Mouse (Mus musculus) ovary, postnatal 14 days (tissue): ENCODE results near the gene Ddah1.

Experiments
- DNase-seq: peaks from one replicate; pipeline ENCODE4 v3.0.0; 2022; ENCODE audit warnings: low spot score

Ddah1 gene

DNA sequence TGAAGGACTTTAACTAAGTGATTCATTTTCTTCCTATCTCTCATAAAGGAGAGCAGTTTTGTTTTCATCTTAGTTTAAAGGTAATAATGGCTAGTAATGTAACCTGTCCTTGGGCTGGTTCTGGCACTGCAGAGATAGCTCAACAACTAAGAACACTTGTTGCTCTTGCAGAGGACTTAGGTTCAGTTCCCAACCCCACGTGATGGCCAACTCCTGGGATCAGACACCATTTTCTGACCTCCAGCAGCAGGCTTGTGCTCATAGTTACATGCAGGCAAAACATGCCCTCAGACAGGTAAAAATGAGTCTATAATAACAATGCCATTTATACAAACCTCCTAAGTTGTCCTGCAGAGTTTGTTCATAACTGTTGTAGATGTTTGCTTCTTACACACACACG lies 5.9 kb downstream of the Ddah1 start:
- DNase-seq: no peak

DNA sequence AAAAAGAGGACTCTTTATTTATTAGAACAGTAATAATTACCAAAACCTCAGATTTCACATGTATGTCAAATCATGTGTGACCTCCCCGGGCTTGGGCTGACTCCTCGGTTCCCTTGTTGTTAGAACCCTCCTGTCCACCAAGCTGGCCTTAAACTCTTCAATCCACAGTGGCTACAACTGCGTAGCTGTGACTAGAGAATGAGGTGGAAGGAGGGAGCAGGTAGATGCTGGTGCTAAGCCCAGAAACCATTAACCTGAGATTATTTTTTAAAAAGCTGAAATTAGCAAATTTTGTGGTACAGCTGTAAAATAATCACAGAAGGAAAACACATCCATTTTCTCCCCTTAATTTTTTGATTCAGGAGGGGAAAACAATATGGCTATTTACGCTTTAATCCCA lies 10.0 kb downstream of the Ddah1 start:
- DNase-seq: no peak

DNA sequence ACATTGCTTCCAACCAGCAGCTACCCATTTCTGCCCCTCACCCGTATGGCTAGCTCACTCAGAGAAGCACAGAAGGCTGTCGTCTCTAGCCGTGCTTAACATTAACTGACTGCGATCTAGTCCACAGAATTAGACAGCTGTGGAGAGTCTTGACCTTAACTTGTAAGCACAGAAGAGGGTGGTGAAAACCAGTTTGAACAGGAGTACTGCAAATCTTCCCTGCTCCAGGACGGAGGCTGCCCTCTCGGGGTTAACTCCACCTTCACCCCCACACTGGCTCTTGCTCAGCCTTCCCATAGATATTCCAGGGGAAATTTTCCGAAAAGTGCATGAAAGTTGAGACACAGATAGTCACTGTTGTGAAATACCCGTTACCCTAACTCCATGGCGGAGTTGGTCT lies 14.9 kb downstream of the Ddah1 start:
- DNase-seq: no peak

DNA sequence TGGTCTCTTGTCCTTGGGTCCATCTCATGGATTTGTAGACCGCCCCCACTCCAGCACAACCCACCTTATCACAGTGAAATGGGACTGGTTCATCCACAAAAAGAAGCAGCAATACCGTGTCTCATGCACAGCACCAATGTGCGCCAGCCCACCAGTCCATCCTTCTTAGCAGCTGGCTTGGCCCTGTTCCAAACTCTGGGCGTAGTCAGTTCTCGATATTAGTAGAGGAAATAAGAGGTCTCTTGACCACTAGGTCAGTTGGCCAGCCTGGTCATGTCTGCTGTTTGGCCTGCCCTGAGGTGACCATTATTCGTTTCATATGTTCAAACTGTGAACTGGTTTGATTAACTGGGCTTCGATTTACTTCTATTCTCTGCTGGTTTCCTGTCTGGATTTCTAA lies 15.9 kb downstream of the Ddah1 start:
- no peak for DNase-seq

DNA sequence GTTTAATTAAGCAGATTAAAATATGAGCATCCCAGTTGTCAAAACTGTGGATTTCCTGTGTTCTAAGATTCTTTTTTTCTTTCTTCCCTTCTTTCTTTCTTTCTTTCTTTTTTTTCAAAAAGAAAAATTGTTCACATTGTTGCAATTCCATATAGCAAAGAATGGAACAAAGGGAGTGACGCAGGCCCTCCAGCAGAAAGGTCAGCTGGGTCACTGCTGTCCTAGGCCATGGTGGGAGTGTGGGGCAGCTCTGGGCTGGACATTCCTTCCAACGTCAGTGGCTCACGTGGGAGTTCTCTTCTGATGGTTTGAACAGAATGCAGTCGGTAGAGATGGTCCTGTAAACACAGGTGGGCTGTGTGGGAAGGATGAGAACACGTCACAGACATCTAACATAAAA lies 16.8 kb downstream of the Ddah1 start:
- DNase-seq: no peak

DNA sequence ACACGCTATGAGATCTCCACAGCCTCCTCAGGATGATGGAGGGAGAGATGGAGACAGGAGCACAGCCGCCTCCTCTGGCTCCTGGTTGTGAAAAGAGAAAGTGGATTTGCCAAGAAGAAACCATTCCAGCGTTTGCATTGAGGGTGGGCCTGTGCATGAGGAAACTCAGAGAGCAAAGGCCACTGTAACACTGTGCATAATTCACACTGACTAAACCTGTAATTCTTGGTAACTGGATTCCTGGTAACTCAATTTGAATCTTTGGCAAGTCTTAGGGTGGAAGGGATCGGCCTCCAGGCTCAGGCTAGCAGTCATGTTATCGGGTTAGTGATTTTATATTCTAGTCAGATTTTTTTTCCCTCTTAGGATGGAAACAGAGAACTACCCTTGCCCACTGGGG lies 17.4 kb downstream of the Ddah1 start:
- no peak for DNase-seq

DNA sequence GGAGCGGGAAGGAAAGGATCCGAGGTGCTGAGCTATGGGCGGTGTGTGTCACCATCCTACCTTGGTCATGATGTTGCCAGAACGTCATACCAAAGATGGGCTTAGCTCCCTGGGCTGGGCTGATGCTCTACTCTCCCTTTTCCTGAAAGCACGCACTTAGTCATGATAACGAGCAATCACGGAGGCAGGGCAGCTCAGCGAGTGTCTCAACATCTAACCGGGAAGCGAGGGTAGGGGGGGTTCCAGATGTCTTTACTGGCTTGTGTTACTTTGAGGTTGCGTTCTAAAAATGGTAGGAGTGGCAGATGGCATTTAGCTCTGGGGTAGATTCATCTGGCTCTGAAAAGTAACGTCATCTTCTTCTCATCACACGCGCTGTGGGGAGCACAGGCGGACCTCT lies 18.5 kb downstream of the Ddah1 start:
- DNase-seq: no peak

DNA sequence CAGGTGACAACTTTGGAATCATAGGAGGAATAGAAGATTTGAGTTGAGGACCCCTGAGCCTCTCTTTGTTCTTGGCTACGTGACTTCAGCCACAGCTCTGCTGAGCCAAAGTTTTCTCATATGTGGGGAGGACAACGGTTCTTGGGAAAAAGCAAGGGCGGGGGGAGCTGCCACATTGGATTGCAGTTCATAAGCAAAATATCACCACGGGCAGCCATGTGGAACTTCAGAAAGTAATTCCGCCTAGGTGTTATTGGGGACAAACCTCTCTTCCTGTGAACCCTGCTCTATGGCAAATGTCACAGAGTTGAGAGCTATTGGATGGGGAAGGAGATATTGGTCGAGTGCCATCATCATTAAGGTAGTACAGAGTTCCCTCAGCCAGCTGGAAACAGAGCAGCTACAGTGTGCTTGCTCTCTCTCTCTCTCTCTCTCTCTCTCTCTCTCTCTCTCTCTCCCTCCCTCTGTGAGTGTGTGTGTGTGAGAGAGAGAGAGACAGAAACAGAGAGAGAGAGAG lies 20.0 kb downstream of the Ddah1 start:
- DNase-seq: no peak

DNA sequence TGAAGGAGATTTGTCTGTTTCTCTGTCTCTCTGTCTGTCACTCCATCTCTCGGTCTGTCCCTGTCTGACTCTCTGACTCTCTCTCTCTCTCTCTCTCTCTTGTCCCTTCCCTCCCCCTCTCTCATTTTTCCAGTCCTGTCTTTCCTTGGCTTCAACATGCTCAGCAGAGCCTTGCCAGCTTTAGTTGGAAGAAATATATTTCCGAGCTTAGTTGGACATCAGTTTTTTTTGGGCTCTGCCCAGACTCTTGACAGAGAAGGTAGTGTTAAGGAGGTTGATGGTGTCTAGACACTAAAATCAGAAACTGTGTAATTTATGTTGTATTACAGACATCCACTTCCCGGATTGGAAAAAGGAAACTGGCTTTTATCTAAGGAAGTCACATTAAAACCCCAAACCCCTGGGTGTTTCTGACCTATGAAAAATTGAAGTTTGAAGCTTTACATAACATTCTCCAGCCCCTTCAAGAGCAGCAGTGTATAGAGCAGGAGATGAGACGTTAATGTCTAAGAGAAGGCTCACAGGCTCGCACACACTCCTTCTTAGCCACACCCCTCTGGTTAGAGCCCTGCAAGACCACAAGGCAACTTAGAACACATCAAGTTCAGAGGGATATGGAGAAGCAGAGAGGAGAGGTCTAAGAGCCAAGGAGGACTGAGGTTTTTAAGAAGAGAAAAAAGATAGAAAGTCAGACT lies 21.0 kb downstream of the Ddah1 start:
- no peak for DNase-seq

DNA sequence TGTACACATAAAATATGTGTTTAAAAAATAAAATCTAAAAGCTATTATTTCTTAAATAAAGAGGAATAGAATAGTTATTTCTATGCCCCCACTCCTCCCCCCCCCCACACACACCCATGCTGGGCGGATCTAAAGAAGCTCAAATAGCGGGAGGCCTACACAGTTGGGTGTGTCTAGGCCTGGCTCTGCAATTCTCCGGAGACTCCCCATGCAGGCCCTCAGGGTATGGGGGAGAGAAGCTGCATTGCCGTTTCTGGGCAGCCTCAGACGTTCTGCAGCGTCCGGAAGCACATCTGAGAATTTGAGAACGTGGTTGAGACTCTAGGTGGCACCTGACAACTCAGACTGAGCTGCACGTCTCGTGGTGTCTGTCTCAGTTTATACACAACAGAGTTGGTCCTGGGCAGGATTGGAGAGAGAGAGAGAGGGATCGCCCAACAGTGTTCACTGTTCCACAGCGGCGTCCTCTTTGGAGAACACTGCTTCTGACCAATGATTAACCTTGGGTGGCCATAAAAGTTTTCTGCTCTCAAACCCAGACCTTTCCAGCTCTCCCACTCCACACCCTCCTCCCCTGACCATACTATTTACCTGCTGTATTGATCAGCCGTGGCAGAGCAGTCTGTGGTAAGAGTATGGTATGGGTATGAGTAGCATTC lies 22.4 kb downstream of the Ddah1 start:
- no peak for DNase-seq

DNA sequence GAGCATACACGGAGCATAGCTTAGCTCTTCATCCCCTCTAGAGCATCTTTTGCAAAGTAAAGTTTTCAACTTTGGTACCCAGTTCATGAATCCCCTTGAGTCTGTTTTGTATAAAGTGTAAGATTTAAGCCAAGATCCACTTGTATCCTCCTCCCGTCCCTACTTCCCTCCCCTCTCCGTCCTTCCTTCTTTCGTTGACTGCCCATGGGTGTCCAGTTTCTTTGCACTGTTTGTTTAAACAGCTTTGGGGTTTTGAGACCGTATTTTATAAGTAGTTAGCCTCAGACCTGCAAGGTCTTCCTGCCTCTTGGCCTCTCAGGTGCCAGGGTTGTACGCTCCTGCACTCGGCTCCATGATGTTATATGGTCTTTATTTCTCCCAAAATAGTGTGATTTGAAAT lies 26.8 kb downstream of the Ddah1 start:
- no peak for DNase-seq

DNA sequence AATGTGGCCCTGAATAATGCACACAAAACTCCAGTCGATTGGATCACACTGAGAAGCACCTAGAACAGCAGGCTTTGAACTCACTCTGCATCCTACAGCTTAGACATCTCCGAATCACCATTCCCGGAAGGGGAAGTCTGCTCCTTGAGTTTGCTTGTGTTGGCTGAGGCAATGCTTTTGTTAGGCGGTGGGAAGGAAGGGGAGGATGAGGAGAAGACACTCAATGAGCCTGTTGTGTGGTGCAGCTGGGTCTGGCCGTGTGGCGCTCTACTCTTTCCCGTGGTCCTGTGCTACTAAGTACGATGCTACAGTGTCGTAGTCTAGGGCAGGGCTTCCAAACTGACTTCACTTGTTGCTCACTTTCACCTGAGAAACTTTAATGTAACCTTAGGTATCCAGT lies 28.8 kb downstream of the Ddah1 start:
- no peak for DNase-seq

DNA sequence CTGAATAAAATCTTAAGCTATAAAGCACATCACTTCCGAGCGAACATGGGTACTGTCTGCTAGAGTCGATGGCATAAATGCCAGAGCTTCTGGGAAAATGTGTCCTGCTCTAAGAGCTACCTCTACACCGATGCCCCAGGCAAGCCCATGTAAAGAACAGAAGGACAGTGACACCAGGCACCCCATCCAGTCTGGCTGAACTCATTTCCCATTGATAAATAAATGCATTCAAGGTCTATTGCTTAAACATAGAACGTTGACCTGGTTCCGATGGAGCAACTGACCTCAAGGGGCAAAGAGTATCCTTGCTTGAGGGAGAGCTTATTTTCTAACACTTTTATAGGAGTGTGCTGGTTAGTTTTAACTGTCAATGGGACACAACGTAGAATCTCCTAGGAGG lies 30.6 kb downstream of the Ddah1 start:
- DNase-seq: no peak

DNA sequence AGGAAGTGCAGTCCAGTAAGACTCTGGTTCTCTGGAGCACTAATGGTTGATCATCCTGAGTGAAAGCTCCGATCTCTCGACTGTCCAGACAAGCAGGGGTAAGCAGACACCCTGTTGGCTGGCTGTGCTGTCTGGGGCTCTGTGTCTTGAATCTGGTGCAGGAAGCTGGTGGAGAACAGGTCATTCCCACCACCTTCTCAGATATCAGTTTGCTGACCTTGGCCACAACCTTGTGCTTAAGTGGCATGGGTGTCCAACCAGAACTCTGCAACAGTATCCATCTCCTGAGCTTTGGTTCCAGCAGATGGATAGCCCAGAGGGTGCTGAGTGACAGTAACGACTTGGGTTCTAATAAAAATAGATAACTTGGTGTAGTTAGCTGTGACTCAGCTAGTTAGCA lies 31.8 kb downstream of the Ddah1 start:
- no peak for DNase-seq

DNA sequence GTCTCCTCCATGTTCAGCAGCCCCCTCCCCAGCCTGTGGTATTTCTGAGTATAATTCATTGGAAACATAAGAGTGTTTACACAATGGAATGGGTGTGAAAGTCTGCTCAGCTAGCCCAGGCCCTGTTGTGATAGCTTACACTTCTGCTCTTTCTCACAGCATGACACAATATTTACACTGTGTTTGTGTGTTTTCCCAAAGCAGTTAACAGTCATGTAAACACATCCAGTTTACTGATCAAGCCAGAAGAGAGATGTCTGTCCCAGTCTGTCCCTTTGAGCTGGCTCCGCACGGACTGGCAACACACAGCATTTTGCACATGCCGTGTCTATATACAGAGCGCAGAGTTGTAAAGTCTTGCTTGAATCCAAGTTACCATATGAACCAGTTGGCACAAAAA lies 32.2 kb downstream of the Ddah1 start:
- no peak for DNase-seq

DNA sequence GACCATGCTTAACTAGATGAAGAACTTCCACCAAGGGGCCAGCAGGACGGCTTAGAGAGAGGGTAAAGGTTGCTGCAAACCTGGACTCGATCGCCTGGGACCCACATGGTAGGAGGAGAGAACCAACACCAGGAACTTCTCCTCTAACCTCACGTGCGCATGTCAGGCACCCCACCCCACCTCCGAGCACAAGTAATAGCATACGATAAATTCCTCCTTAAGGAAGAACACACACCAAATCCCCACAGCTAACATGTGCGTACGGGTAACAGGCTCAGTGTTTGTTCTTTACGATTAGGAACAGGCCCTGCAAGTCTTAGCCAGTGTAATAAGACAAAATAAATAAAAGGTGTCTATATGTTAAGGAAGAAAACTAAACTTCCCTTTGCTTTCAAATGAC lies 35.9 kb downstream of the Ddah1 start:
- no peak for DNase-seq

DNA sequence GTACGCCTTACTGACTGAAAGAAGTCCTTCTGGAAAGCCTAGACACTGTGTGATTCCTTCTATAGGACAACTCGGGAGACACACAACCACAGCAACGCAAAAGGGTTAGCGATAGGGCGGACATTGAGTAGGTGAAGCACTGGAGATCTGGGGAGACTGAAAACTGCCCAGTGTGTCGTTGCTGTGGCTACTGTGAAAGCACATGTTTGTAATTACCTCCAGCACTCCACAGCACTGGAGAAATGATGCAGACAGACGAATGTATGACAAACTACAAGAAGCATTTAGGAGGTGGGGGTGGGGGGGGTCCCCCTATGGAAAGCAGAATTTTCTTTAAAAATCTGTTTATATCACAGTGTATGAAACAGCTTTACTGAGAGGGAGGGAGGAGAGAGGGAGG lies 37.4 kb downstream of the Ddah1 start:
- no peak for DNase-seq

DNA sequence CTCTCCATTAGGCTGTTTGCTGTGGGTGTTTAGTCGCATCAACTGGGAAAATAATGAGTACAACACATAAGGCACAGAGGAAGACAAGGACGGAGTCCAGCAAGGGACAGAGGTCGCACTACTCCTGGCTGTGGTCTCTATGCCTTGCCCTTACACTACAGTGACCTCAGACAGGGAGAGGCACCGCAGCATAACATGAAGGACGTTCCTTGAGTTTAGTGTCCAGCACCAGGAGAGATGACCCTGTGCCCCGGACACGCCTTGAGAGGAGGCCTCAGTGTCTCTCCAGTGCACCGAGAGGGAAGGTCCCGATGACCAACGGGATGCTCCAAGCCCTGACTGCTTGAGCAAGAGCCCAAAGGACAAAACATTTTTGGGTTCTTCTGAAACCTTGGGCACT lies 39.6 kb downstream of the Ddah1 start:
- no peak for DNase-seq

DNA sequence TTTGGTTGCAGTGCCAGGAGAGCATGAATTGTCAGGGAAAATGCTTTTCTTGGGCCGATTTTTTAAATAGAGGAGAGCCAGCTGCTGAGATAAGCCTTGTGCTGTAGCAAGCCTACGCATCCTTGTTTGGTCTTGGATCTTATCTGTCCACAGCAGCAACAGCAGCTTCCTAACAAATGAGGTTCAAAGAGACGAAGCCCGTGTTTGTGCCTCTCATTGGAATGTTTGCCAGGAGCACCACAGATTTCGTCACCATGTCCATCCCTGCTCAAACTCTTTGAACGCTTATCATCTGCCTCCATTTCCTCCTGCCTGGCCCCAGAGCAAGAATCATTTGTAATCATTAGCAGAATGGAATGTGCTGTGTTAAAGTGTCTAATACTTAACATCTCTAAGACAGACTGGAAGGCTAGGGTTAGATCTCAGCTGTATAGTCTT lies 40.3 kb downstream of the Ddah1 start:
- DNase-seq: no peak

DNA sequence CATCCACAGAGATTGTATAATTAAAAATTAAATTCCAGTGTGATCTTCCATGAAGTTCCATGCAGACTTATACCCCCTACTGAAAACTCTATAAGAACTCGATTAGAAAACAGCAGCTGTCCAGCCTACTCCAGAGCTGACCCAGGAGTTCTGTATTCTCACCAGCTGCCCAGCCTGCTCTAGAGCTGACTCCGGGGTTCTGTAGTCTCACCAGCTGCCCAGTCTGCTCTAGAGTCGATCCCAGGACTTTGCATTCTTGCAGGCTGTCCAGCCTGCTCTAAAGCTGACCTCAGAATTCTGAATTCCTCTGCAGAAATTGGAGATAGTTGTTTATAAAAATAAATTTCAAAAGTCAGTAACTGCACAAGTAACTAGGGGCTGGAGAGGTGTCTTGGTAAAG lies 40.9 kb downstream of the Ddah1 start:
- no peak for DNase-seq

DNA sequence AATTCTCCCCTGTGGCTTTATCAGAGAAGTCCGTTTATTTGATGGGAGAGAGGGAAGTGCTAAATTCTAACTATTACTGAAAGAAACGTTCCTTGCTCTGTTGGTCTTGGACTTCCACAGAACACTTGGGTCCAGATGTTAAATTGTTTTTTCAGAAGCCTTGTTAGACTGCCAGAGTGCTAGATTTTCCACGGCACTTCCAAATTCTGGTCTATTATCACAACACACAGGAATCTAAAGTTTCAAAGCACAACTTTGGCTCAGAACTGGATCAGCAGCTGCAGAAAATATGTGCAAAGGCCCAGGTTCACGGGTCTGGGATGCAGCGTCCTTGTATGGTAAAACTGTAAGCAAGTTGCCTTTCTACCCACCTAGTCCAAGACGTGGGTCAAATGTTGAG lies 43.6 kb downstream of the Ddah1 start:
- no peak for DNase-seq

DNA sequence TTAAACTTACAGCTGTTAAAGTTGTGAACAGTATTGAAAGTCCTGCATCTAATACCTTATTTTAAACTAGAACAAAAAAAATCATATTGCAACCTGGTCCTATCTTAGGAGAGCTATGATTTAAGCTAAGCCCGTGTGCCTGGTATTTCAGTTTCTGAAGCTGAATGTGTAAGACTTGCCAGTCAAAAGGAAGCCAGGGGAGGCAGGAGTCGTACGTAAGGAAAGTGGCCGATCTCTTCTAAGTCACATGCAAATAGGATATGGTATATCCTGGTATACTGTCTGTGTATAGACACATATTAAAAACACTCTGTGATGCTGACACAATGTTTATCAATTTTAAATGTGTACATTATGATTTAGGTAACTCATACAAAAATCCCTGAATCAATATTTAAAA lies 47.4 kb downstream of the Ddah1 start:
- DNase-seq: no peak

DNA sequence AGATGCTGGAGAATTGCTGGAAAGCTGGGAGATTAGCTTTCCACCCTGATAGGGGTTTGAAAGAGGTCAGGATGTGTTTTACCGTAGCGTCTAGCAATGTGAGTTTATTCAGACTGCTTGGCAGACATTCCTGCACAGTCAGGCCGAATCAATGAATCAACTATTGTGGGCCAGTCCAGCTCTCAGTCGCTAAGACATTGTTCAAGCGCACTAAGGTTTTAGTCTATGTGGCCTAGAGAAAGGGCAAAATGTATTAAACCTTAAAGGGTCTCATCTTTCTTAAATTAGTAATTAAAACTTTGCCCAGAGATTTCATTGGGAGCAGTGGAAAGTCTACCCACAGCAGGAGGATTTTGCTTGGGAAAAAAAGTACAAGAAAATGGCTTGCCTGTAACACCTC lies 48.0 kb downstream of the Ddah1 start:
- DNase-seq: no peak

DNA sequence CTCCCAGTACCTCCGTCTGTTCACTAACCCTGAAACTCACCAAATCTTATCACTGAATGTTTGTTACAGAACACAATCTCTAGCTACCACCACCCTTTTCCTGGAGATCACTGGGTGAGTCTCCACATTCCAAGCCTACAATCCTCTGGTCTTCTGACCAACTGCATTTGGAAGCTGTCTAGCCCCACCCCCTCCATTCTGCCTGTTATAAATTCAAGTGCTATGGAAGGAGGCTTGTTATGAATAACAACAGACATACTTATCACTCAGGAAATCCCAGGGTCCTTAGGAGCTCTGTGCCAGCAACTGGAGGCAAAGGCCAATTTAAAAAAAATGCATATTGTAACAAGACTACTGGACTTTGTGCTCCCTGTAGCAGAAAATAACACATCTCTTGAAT lies 58.3 kb downstream of the Ddah1 start:
- DNase-seq: no peak
